Mouse (Mus musculus) erythroblast, adult 5-6 weeks (primary cell): Measurements from ENCODE around the gene Grn. TPM values are rescaled to one million over a fixed set of nuclear protein-coding genes. Genes with fewer than 3 reads are reported as not detected.
"Not testable (repeated sequence)": the region's sequence is repeated elsewhere in the genome, so short reads cannot be mapped to it uniquely, and the experiment has no call there.

Experiments
- ATAC-seq: replicated peaks from 2 replicates; pipeline ENCODE4 v1.8.0; 2016; ENCODE audit warnings: moderate number of reproducible peaks, mild to moderate bottlenecking, moderate TSS enrichment, inconsistent platforms; ENCODE audit not compliant: poor library complexity, low FRiP score, severe bottlenecking
- total RNA-seq, 2 experiments: library from RNA; stranded (forward) in 1 of 2; stranded (reverse) in 1 of 2; fragments of 150-400 nt in 1 of 2; fragments of 200-764, 138-1000 nt in 1 of 2; gene quantifications; 2 replicates each; pipeline versions ENCODE4 v1.2.3 to v1.2.4; 2015 to 2017; ENCODE audit warnings: low replicate concordance in 2 of 2

The Grn gene
- total RNA-seq, 2 experiments from 2014 or later = 56.1 to 85.7 TPM

- ATAC-seq = no peak
Measured at GRCm38 (mm10) chr11:102399610-102400072, 30.5 kb upstream of the Grn start.

- ATAC-seq = no peak
Measured at GRCm38 (mm10) chr11:102400513-102401084, 29.5 kb upstream of the Grn start.

GRCm38 (mm10) chr11:102401898-102402500, 28.1 kb upstream of the Grn start:
- no peak for ATAC-seq

- no peak for ATAC-seq
Measured at GRCm38 (mm10) chr11:102403657-102404056, 26.5 kb upstream of the Grn start.

- no peak for ATAC-seq
Measured at GRCm38 (mm10) chr11:102404161-102405010, 25.7 kb upstream of the Grn start.

- no peak for ATAC-seq
Measured at GRCm38 (mm10) chr11:102405544-102406285, 24.4 kb upstream of the Grn start.

- ATAC-seq = peak; percentile 0; the same call in 1 of the 2 replicates
Measured at GRCm38 (mm10) chr11:102406401-102406800, 23.7 kb upstream of the Grn start.

- ATAC-seq = peak; percentile 53
Measured at GRCm38 (mm10) chr11:102406900-102407833, 22.9 kb upstream of the Grn start.

- no peak for ATAC-seq
Measured at GRCm38 (mm10) chr11:102407834-102408215, 22.3 kb upstream of the Grn start, which contains the start of gene Slc25a39. TSS of gene Slc25a39 (minus strand) at chr11:102407946.

- ATAC-seq = peak; percentile 78
Measured at GRCm38 (mm10) chr11:102408344-102408876, 21.7 kb upstream of the Grn start.

GRCm38 (mm10) chr11:102408888-102409794, 21.0 kb upstream of the Grn start:
- ATAC-seq = no peak

GRCm38 (mm10) chr11:102409795-102410330, 20.3 kb upstream of the Grn start:
- ATAC-seq = no peak

- ATAC-seq = not testable (repeated sequence)
Measured at GRCm38 (mm10) chr11:102410345-102410744, 19.8 kb upstream of the Grn start.

GRCm38 (mm10) chr11:102411061-102411460, 19.1 kb upstream of the Grn start:
- ATAC-seq = no peak

GRCm38 (mm10) chr11:102411704-102412103, 18.4 kb upstream of the Grn start:
- ATAC-seq = peak; percentile 53

- no peak for ATAC-seq
Measured at GRCm38 (mm10) chr11:102413059-102413458, 17.1 kb upstream of the Grn start.

GRCm38 (mm10) chr11:102415034-102415802, 14.9 kb upstream of the Grn start:
- ATAC-seq = no peak
